Mouse (Mus musculus) frontal cortex, postnatal 36 days (tissue): ENCODE measurements around the gene Chdh.
A peak's percentile ranks its signal among the peaks of the same experiment; 100 is the strongest.

Source experiments
- DNase-seq, 2 experiments: peaks; one replicate each; pipeline ENCODE4 v3.0.0; 2022; ENCODE audit warnings: low spot score in 2 of 2

Gene Chdh

GRCm38 (mm10) chr14:30054922-30055321, 46.1 kb downstream of the Chdh start:
- DNase-seq, result no peak

DNA sequence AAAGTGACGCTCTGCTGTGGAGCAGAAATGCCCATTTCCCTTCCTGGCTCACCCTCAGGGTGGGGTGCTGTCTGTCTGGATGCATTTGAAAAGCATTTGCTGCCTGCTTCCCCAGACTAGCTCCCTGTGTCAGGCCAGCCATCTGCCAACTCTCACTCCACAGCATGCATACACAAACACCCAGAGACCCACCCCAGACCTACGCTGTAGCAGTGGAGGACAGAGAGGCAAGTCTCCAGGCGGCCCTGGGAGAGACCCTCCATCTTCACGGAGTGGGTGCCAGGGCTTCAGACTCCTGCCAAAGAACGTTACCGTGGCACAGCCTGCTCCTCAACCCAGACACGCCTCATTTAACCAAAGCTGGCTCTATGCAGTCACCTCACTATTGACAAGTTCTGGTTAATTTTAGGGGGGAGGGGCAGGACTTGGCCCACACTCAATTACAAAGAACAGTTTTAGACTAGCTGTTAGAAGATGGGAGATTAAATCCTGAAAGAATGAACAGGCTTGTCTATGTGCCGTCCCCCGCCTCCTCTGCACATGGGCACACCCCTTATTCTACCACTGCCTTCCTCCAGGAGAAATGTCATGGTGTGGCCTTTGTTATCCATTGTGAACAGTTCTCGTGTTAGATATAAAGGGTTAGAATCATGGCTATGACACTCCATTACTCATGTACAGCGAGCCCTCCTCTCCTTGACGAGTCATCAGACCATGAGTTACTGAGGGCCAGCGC, 47.4 kb downstream of the Chdh start:
- DNase-seq, result peak; percentile 25 to 47

GRCm38 (mm10) chr14:30064864-30065263, 56.0 kb downstream of the Chdh start:
- no peak for DNase-seq

DNA sequence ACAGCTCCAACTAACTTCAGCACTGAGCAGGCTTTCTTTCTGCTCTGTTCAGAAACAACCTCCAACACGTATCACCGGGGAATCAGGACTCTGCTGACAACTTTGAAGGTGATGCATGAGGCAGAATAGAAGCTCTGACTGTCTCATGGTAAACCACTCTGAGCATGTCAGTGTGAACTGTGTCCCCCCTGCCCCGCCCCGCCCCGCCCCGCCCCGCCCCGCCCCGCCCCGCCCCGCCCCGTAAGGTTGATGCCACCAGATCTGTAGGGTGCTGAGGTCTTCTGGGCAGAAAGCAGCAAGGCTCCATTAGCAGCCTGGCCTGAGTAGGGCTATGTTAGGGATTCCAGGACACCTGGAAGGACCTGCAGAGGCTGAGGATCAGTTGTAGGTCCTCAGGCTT, 57.9 kb downstream of the Chdh start:
- no peak for DNase-seq

GRCm38 (mm10) chr14:30068566-30068965, 59.7 kb downstream of the Chdh start:
- no peak for DNase-seq

DNA sequence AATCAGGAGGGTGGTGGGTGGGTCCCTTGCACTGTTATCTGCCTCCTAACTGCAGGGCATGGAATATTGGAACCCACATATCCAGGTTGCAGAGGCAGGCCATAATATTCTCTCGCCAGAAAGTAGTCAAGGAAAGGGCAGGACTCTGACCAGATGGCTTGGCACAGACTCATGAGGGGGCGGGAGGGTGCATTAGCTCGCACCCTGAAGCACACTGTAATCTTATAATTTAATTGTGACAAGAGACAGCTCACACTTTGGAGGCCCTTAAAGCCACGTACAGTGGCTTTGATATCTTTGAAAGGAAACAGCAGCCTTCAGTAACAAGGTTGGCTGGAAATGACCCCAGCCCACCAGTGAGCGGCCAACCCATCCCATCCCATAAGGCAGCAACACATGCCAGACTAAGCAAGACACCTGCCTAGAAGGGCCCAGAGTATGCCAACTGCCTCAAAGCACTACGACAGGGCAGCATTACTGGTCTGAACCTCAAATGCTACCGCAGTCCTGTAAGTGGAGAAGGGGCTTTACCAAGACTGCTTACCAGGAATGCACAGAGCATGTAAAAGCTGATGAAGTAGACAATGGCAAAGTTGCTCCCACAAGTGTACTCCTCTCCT, 66.6 kb downstream of the Chdh start:
- no peak for DNase-seq

DNA sequence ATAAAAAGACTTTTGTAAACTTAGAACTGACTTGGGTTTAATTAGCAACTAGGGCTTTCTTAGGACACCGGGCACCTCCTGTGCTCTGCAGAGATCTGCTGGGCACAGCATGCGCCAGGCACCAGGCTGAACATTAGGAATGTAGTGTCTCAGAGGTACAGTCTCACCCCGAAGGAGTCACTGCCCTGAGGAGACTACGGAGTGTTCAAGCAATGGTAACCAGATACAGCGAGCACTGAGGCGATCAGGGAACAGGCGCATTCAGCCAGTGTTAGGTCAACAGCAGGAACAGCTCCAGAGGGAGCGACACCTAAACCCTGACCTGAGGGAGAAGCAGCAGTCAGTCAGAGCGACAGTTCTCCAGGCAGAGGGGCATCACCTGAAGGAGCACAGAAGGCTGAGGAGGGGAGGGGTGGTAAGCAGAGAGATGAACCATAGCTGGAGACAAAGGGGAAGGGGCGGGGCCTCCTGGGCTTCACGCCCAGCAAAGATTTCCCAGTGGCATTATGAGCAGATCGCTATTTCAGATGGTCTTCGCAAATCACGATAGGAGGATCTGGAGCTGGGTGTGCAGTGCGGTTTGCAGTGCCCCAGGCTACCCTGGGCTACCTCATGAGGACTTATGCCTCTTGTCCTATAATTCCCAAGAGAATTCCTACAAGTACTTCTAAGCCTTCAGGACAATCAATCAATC, 69.4 kb downstream of the Chdh start:
- DNase-seq, result no peak

- no peak for DNase-seq
Measured at GRCm38 (mm10) chr14:30079729-30080128, 70.9 kb downstream of the Chdh start.
